17 mouse cellular contexts compared by ENCODE assay signal in genomic region chr10:3540003-3540827, GRCm38 (mm10). TPM values are rescaled to one million over a fixed set of nuclear protein-coding genes. Genes with fewer than 3 reads are reported as not detected.
DNase-seq lines count a peak whose midpoint lies in the region; ATAC-seq and TF ChIP-seq lines count a peak whose summit lies in the region.
"Had no signal": no experiment of that assay in that cellular context is flagged by ENCODE, and none has a peak within 500 bp of the region (broad histone marks: within the 10 kb centered on the region; RNA-seq: fewer than 3 reads in every experiment).

Gene Iyd (plus strand): TSS chr10:3540240.

- no peak for DNase-seq in adrenal gland, postnatal 14 days
- no peak for DNase-seq in adrenal gland, postnatal 4 days (ENCODE audit: low spot score in 2 of 2)
- no peak for DNase-seq in intestine, embryonic 14.5 days (ENCODE audit: low spot score)
- peak; percentile 34 for DNase-seq in kidney, postnatal 0 days (ENCODE audit: low spot score)
- no peak for DNase-seq in thymus, postnatal 4 days
- DNase-seq: cerebellum, adult 9-11 months; lung, adult 18-20 months; thymus, postnatal 14 days had no signal

- H3K27ac ChIP-seq in intestine, embryonic 14.5 days (ENCODE audit: low read depth): no peak within 1 kb of the TSS
- no peak within 1 kb of the TSS for H3K27ac ChIP-seq in kidney, postnatal 0 days
- H3K27ac ChIP-seq in liver, embryonic 15.5 days (replicated peaks): no peak within 1 kb of the TSS
- no peak within 1 kb of the TSS for H3K27ac ChIP-seq in midbrain, embryonic 13.5 days
- H3K27ac ChIP-seq: hindbrain, embryonic 13.5 days; layer of hippocampus, adult 2 months had no signal

- H3K4me2 ChIP-seq in intestine, embryonic 14.5 days (ENCODE audit: low read length): no peak within 1 kb of the TSS
- H3K4me2 ChIP-seq in kidney, postnatal 0 days (ENCODE audit: low read length): no peak within 1 kb of the TSS
- H3K4me2 ChIP-seq in liver, embryonic 15.5 days: peak within 1 kb of the TSS; percentile 29
- H3K4me2 ChIP-seq in midbrain, embryonic 13.5 days (replicated peaks): no peak within 1 kb of the TSS
- H3K4me2 ChIP-seq: hindbrain, embryonic 13.5 days had no signal

- no peaks in the 10 kb centered on the region for H3K4me1 ChIP-seq in intestine, embryonic 14.5 days (replicated peaks; ENCODE audit: control insufficient read depth, insufficient read depth, low read length)
- H3K4me1 ChIP-seq in kidney, postnatal 0 days (replicated peaks; ENCODE audit: insufficient read depth, low read length): no peaks in the 10 kb centered on the region
- H3K4me1 ChIP-seq in liver, embryonic 15.5 days (replicated peaks): no peaks in the 10 kb centered on the region
- peaks cover 6% of the 10 kb centered on the region for H3K4me1 ChIP-seq in midbrain, embryonic 13.5 days (replicated peaks)
- H3K4me1 ChIP-seq: megakaryocyte, embryonic 14.5 days had no signal

- WGBS in intestine, embryonic 14.5 days: 68% methylated on average over 16 of the region's 16 CpGs
- 68% methylated on average over 16 of the region's 16 CpGs for WGBS in kidney, postnatal 0 days
- WGBS in liver, embryonic 15.5 days (ENCODE audit: insufficient replicate concordance): 56% methylated on average over 16 of the region's 16 CpGs
- WGBS in midbrain, embryonic 13.5 days: 77% methylated on average over 16 of the region's 16 CpGs

- no peak for TF ChIP-seq CTCF in kidney, postnatal 0 days (IDR thresholded peaks at IDR 0.05; ENCODE audit: low read depth)

- H3K36me3 ChIP-seq in intestine, embryonic 14.5 days (ENCODE audit: control insufficient read depth, insufficient read depth, low read length): no peaks in the 10 kb centered on the region
- H3K36me3 ChIP-seq in kidney, postnatal 0 days (ENCODE audit: insufficient read depth, low read length): no peaks in the 10 kb centered on the region
- no peaks in the 10 kb centered on the region for H3K36me3 ChIP-seq in liver, embryonic 15.5 days (replicated peaks)
- no peaks in the 10 kb centered on the region for H3K36me3 ChIP-seq in midbrain, embryonic 13.5 days
- H3K36me3 ChIP-seq: hindbrain, embryonic 13.5 days had no signal

- H3K27me3 ChIP-seq in intestine, embryonic 14.5 days (replicated peaks; ENCODE audit: control insufficient read depth, insufficient read depth, low read length): no peaks in the 10 kb centered on the region
- no peaks in the 10 kb centered on the region for H3K27me3 ChIP-seq in kidney, postnatal 0 days (ENCODE audit: insufficient read depth, low read length)
- H3K27me3 ChIP-seq in liver, embryonic 15.5 days: no peaks in the 10 kb centered on the region
- H3K27me3 ChIP-seq in midbrain, embryonic 13.5 days: no peaks in the 10 kb centered on the region; the same call in 1 of the 2 replicates
- H3K27me3 ChIP-seq: hindbrain, embryonic 13.5 days; megakaryocyte, embryonic 14.5 days had no signal

- ATAC-seq in intestine, embryonic 14.5 days (replicated peaks; ENCODE audit: low FRiP score, low TSS enrichment, low read depth): peak; percentile 68
- peak; percentile 80 for ATAC-seq in kidney, postnatal 0 days (replicated peaks; ENCODE audit: low FRiP score, low read depth)
- ATAC-seq in liver, embryonic 15.5 days (ENCODE audit: insufficient read depth): peak; percentile 70
- ATAC-seq in midbrain, embryonic 13.5 days: no peak
- no peak for ATAC-seq in erythroid progenitor cell, adult 5-6 weeks (replicated peaks; ENCODE audit: low FRiP score, poor library complexity, severe bottlenecking)
- ATAC-seq: Patski had no signal

- no peak within 1 kb of the TSS for H3K4me3 ChIP-seq in intestine, embryonic 14.5 days (ENCODE audit: low read depth, low read length)
- H3K4me3 ChIP-seq in kidney, postnatal 0 days (replicated peaks; ENCODE audit: low read depth, low read length): no peak within 1 kb of the TSS
- 0 out of 2 replicates have a peak within 1 kb of the TSS, but pooled peaks have one; percentile 8 for H3K4me3 ChIP-seq in liver, embryonic 15.5 days (replicated peaks)
- no peak within 1 kb of the TSS for H3K4me3 ChIP-seq in midbrain, embryonic 13.5 days (replicated peaks)
- H3K4me3 ChIP-seq: hindbrain, embryonic 13.5 days; layer of hippocampus, adult 2 months; megakaryocyte, embryonic 14.5 days had no signal

- no peak within 1 kb of the TSS for H3K9ac ChIP-seq in intestine, embryonic 14.5 days (ENCODE audit: low read length)
- no peak within 1 kb of the TSS for H3K9ac ChIP-seq in kidney, postnatal 0 days (ENCODE audit: low read depth, low read length)
- no peak within 1 kb of the TSS for H3K9ac ChIP-seq in liver, embryonic 15.5 days
- H3K9ac ChIP-seq in midbrain, embryonic 13.5 days (replicated peaks): no peak within 1 kb of the TSS
- H3K9ac ChIP-seq: hindbrain, embryonic 13.5 days had no signal

- no peaks in the 10 kb centered on the region for H3K9me3 ChIP-seq in intestine, embryonic 14.5 days (ENCODE audit: control insufficient read depth, low read length)
- no peaks in the 10 kb centered on the region for H3K9me3 ChIP-seq in kidney, postnatal 0 days (replicated peaks; ENCODE audit: low read length)
- H3K9me3 ChIP-seq in liver, embryonic 15.5 days (replicated peaks): no peaks in the 10 kb centered on the region
- no peaks in the 10 kb centered on the region for H3K9me3 ChIP-seq in midbrain, embryonic 13.5 days
- H3K9me3 ChIP-seq: hindbrain, embryonic 13.5 days; megakaryocyte, embryonic 14.5 days had no signal

RNA-seq across cellular contexts. Expression of gene Iyd, which starts in this region (rescaled TPM):
- 1.1 and 17.9 TPM in 2 replicates for total RNA-seq in adrenal gland, postnatal 14 days (2021)
- 1 to 10 TPM; 2.0 to 9.2 TPM for total RNA-seq in adrenal gland, postnatal 4 days (2021)
- polyA plus RNA-seq in intestine, embryonic 14.5 days (2014; fragmentation: Nextera tagmentation; extraction: Ambion mirVana): 1.1 and 2.2 TPM in 2 replicates
- 12.8 and 16.0 TPM in 2 replicates for polyA plus RNA-seq in kidney, postnatal 0 days (2015; fragmentation: Nextera tagmentation; extraction: Ambion mirVana)
- polyA plus RNA-seq in liver, embryonic 15.5 days (2015; fragmentation: Nextera tagmentation; extraction: Ambion mirVana): 15.9 and 16.5 TPM in 2 replicates
- polyA plus RNA-seq in midbrain, embryonic 13.5 days (2015; fragmentation: Nextera tagmentation; extraction: Ambion mirVana): 0.44 TPM in 1 of 2 replicates, not detected in the other
- total RNA-seq in erythroid progenitor cell, adult 5-6 weeks (2015; ENCODE audit: low replicate concordance): not detected in 2 replicates
- not detected in 2 replicates for total RNA-seq in erythroid progenitor cell, adult 5-6 weeks (2017; ENCODE audit: low replicate concordance)
- total RNA-seq: neutrophil, adult 5-6 weeks had no signal
- polyA plus RNA-seq: embryonic facial prominence, embryonic 11.5 days; Patski had no signal

Comparison
In these comparisons a context has a peak if more than half of its experiments do, and no peak if none do; other contexts are left out.
1. ATAC-seq: peak in intestine, embryonic 14.5 days (single experiment), kidney, postnatal 0 days (single experiment) and liver, embryonic 15.5 days (single experiment); none in midbrain, embryonic 13.5 days (single experiment) and erythroid progenitor cell, adult 5-6 weeks (single experiment).